Mouse (Mus musculus): ENCODE results near the gene Prr15. TPM values are rescaled to one million over a fixed set of nuclear protein-coding genes. Genes with fewer than 3 reads are reported as not detected.
A peak's percentile ranks its signal among the peaks of the same experiment; 100 is the strongest.

The Prr15 gene
- polyA plus RNA-seq, 1 experiment from 2014 or later: 0.97 TPM

DNA sequence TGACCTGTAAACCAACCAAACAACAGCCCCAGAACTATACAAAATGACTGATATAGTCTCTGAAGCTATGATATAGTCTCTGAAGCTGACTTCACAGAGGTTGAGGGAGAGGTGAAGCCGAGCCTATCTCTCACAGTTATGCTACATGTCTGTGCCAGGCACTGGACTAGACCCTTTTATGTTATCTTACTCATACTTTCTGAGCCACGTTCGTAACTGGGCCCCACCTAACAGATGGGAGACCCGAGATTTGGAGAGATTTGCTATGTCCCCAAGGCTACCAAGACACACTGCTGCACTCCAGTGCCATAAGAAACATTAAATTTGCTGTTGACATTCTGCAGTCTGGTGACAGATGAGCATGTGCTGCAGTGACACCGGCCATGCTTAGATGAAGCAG lies 41.0 kb downstream of the Prr15 start:
- no peaks in the 10 kb centered on the region for H3K27me3 ChIP-seq (ENCODE audit: control insufficient read depth, insufficient read depth, low read length)
- H3K9me3 ChIP-seq (ENCODE audit: control insufficient read depth, low read length): no peaks in the 10 kb centered on the region
- no peak overlapping the region for H3K4me2 ChIP-seq
- no peak for ATAC-seq (ENCODE audit: low FRiP score)
- no peak for DNase-seq (ENCODE audit: low spot score, missing footprints)
- H3K36me3 ChIP-seq (ENCODE audit: control insufficient read depth, insufficient read depth, low read length): no peaks in the 10 kb centered on the region
- H3K4me3 ChIP-seq (ENCODE audit: low read depth, low read length): no peak overlapping the region
- H3K9ac ChIP-seq (ENCODE audit: low read length): no peak overlapping the region
- no peak overlapping the region for H3K27ac ChIP-seq (ENCODE audit: low read depth, low read length)
- H3K4me1 ChIP-seq (ENCODE audit: control insufficient read depth, insufficient read depth, low read length): no peaks in the 10 kb centered on the region; the same call in 1 of the 2 replicates
- 85% methylated on average over 5 of the region's 5 CpGs for WGBS

DNA sequence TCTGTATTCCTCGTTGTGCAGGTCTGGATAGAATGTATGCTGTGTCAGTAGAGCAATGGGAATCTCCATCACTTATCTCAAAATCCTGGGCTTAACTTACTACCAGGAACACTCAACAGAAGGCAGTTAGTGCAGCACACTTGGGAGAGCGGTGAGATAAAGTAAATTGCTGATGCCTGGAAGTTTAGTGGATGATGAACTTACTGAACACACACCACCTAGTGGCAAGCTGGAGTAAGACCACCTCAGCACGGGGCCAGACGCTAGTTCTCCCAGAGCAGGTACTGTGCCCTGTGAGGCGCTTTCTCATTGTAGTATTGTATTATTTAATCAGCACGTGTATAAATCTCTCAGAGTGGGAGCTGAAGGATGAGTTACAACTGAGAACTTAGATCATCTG lies 42.4 kb downstream of the Prr15 start:
- H3K4me2 ChIP-seq: no peak overlapping the region
- H3K9ac ChIP-seq (ENCODE audit: low read length): no peak overlapping the region
- WGBS: 11% methylated on average over 6 of the region's 6 CpGs

DNA sequence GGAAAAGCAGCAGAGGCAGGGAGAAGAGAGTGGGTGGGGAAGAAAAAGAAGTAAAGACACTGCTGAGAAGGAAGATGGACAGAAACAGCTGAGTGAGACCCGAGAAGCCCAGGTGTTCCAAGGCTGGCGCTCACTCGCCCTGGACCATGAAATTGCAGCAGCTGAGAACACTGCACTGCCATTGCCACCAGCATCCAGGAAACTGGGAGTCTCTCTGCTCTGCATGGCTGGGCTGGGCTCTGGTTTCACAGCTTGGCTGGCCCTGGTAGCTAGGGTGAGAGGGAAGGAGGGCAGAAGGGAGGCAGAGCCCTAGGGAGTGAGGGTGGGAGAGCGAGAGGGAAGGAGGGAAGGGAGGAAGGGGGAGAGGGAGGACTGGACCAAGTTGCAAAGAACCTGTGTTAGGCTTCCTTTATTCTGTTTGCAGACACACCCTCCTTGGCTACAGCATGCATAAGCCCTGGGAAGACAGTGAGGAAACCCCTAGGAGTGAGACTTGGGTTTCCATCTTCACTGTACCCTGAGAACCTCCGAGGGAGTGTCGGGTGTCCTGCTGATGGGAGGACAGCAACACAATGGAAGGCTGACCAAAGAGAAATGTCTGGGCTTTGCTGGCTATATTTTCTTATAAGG lies 44.4 kb downstream of the Prr15 start:
- DNase-seq (ENCODE audit: low spot score, missing footprints) (no peak), ATAC-seq (ENCODE audit: low FRiP score) (no peak)
- Histone ChIP-seq H3K9ac (ENCODE audit: low read length) (no peak overlapping the region), H3K27me3 (ENCODE audit: control insufficient read depth, insufficient read depth, low read length) (no peaks in the 10 kb centered on the region), H3K27ac (ENCODE audit: low read depth, low read length) (no peak overlapping the region), H3K9me3 (ENCODE audit: control insufficient read depth, low read length) (no peaks in the 10 kb centered on the region), H3K36me3 (ENCODE audit: control insufficient read depth, insufficient read depth, low read length) (no peaks in the 10 kb centered on the region), H3K4me3 (ENCODE audit: low read depth, low read length) (no peak overlapping the region), H3K4me1 (ENCODE audit: control insufficient read depth, insufficient read depth, low read length) (no peaks in the 10 kb centered on the region), H3K4me2 (no peak overlapping the region)
- WGBS: 51% methylated on average over 6 of the region's 6 CpGs

More for the DNA sequence above, 42.4 kb downstream of the Prr15 start:
- Histone ChIP-seq H3K4me1 (ENCODE audit: control insufficient read depth, insufficient read depth, low read length) (no peaks in the 10 kb centered on the region; the same call in 1 of the 2 replicates), H3K27ac (ENCODE audit: low read depth, low read length) (no peak overlapping the region), H3K36me3 (ENCODE audit: control insufficient read depth, insufficient read depth, low read length) (no peaks in the 10 kb centered on the region), H3K4me3 (ENCODE audit: low read depth, low read length) (no peak overlapping the region), H3K9me3 (ENCODE audit: control insufficient read depth, low read length) (no peaks in the 10 kb centered on the region), H3K27me3 (ENCODE audit: control insufficient read depth, insufficient read depth, low read length) (no peaks in the 10 kb centered on the region)
- ATAC-seq (ENCODE audit: low FRiP score) (peak; percentile 59; the same call in 1 of the 2 replicates), DNase-seq (ENCODE audit: low spot score, missing footprints) (peak; percentile 95)

DNA sequence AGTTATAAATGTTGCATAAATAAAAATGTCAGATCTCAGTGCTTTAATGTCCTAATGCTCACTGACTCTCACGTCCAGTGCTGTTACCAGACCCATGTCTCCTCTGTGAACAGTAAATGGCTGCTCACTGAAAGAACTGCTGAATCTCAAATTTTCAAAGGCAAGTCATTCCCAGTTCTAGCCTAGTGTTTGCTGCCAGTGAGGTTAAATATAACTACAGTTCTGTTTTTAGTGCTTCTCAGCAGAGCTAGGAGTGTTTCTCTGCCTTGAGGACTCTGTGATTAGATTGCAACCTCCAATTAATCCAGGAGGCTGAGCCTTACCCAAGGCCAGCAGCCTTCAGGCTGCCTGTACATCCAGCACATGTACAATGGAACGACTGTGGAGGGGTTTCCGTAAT lies 46.2 kb downstream of the Prr15 start:
- no peaks in the 10 kb centered on the region for H3K4me1 ChIP-seq (ENCODE audit: control insufficient read depth, insufficient read depth, low read length)
- H3K36me3 ChIP-seq (ENCODE audit: control insufficient read depth, insufficient read depth, low read length): no peaks in the 10 kb centered on the region
- H3K27me3 ChIP-seq (ENCODE audit: control insufficient read depth, insufficient read depth, low read length): no peaks in the 10 kb centered on the region
- no peak overlapping the region for H3K9ac ChIP-seq (ENCODE audit: low read length)
- no peak for ATAC-seq (ENCODE audit: low FRiP score)
- no peak for DNase-seq (ENCODE audit: low spot score, missing footprints)
- no peaks in the 10 kb centered on the region for H3K9me3 ChIP-seq (ENCODE audit: control insufficient read depth, low read length)
- no peak overlapping the region for H3K27ac ChIP-seq (ENCODE audit: low read depth, low read length)
- no peak overlapping the region for H3K4me2 ChIP-seq
- 82% methylated on average over 3 of the region's 3 CpGs for WGBS
- no peak overlapping the region for H3K4me3 ChIP-seq (ENCODE audit: low read depth, low read length)

GRCm38 (mm10) chr6:54379356-54379755 lies 53.7 kb downstream of the Prr15 start:
- H3K9me3 ChIP-seq (ENCODE audit: control insufficient read depth, low read length): no peaks in the 10 kb centered on the region
- H3K27me3 ChIP-seq (ENCODE audit: control insufficient read depth, insufficient read depth, low read length): no peaks in the 10 kb centered on the region
- no peaks in the 10 kb centered on the region for H3K36me3 ChIP-seq (ENCODE audit: control insufficient read depth, insufficient read depth, low read length)
- DNase-seq (ENCODE audit: low spot score, missing footprints): no peak
- H3K27ac ChIP-seq (ENCODE audit: low read depth, low read length): no peak overlapping the region
- WGBS: 66% methylated on average over 2 of the region's 2 CpGs
- ATAC-seq (ENCODE audit: low FRiP score): no peak
- H3K4me2 ChIP-seq: no peak overlapping the region
- H3K4me1 ChIP-seq (ENCODE audit: control insufficient read depth, insufficient read depth, low read length): no peaks in the 10 kb centered on the region
- H3K9ac ChIP-seq (ENCODE audit: low read length): no peak overlapping the region
- H3K4me3 ChIP-seq (ENCODE audit: low read depth, low read length): no peak overlapping the region

Other genes with a start within 250 kb of the Prr15 start
- gene Wipf3, start 103.8 kb downstream of the Prr15 start, polyA plus RNA-seq (2014; fragmentation: Nextera tagmentation; extraction: Ambion mirVana): 0.50 and 0.55 TPM in 2 replicates
- 69.5 and 73.3 TPM in 2 replicates for gene Scrn1, start 240.7 kb downstream of the Prr15 start, polyA plus RNA-seq (2014; fragmentation: Nextera tagmentation; extraction: Ambion mirVana)

Measured in midbrain, embryonic 11.5 days (tissue).